Mouse (Mus musculus) ZHBTc4 (cell line): ENCODE measurements at regions not wholly inside any gene's neighbourhood (a gene's known extent, or its start where the extent isn't known, plus 50 kb on each side); places are given as distances from the start of the nearest gene placed in this dataset.

Experiments
- DNase-seq: peaks from one replicate; pipeline ENCODE4 v3.0.0-alpha.2; 2011; ENCODE audit warnings: low read depth, low spot score

- DNase-seq = no peak
Measured at GRCm38 (mm10) chr3:33305756-33306155, 162.7 kb upstream of the Pex5l start.

DNA sequence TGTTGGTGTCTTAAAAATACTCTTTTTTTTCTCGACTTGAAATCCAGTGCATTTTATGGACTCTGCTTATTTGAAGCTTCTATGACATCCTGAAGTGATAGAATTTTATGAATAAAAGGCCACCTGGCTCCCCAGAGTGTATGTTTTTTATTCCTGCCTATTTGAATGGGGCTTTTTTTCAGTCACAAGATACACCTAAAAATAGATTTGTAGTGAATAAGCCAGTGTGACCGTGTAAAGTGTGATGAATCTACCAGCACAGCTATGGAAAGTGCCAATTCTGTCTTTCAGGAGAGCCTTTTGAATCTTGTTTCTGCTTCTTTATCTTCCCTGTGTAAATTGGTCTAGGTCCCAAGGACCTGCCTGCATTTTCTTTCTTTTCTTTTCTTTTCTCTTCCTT is 119.8 kb upstream of the Pex5l start:
- no peak for DNase-seq

- no peak for DNase-seq
Measured at GRCm38 (mm10) chr3:33219271-33220065, 76.4 kb upstream of the Pex5l start.

DNA sequence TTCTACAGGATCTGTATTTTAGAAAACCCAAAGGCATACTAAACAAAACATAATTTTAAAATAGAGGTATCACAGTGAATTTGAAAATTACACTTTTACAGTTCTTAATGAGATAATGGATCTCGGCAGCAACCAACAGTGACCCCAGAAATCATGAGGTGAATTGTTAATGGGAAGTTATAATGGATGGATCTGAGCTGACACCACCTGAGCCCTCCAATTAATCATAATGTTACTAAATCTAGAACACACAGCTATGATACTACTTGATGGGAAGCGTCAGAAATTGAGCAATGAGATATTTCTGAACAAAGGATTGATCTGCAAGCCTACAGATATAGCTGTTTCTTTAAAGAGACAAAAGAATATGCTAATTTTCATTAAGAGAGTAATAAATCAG is 75.2 kb upstream of the Pex5l start:
- no peak for DNase-seq

DNA sequence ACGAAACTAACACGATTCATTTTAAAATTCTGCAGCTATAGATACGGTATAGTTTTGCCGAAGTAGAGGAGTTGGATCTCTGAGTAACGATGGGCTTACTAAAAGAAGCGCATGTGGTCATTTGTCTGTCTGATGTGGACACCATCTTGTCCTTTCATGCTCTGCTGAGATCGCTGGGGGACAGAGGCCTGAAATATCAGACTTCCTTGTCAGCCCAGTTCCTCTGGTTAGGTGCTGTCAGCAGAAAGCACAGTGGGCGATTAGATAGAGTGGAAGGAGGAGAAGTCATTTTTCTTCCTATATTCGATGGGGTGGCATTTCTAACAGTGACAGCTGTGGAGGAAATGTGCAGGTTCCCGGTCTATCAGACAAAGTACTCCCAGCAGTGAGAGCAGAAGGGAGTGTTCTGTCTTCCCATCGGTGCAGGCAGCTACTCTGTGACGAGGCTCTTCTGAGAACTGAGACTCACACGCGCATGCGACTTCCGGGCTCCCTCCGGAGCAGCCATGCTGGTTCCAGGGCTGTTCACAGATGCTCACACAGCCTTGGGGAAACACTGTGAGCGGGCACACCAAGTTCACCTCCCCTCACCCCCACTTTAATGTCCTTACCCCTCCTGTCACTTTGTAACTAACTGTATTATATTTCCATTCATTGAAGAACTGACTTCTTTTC is 74.5 kb upstream of the Pex5l start:
- DNase-seq = no peak

DNA sequence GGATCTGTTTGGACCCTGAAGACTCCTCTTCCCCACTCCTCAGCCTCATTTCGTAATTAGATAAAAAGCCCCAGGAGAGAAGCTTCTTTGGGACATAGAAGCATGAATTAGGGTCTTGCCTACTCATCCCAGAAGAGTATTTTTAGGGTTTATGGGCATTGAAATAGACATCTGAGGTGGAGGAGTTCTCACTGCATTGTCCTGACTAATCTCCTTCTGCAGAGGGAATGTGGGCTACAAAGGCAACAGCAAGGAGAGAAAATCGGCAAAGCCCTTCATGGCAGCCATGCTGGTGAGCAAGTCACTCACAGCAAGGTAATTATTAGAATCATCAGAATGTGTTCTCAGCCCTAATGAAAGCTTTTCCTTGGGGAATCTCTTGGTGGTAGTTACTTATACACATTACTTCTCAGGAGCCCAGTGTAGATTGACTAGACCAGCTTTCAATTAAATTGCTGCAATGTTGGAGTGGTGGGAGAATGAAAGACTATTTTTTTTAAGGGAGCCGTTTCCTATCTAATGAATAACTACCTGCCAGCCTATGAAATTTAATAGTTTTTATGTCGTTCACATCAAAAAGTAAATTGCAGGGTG is 68.3 kb upstream of the Pex5l start:
- DNase-seq = no peak
